Mouse (Mus musculus) limb, embryonic 14.5 days (tissue): ENCODE data around the gene Naa10. TPM values are rescaled to one million over a fixed set of nuclear protein-coding genes. Genes with fewer than 3 reads are reported as not detected.

Source experiments
- ATAC-seq: fragments of 200-750 bp; cut with Nextera tagmentation; 2 replicates; pipeline ENCODE4 v1.8.0; 2017; ENCODE audit warnings: low read depth, moderate number of reproducible peaks, moderate TSS enrichment; ENCODE audit not compliant: low FRiP score
- DNase-seq: peaks from one replicate; pipeline ENCODE4 v3.0.0-alpha.2; 2015; ENCODE audit warnings: low spot score
- H3K27ac ChIP-seq: fragments of 300-500 bp; sonication (generic); replicated peaks from 2 replicates; pipeline ENCODE4 v1.5.1; 2014; ENCODE audit warnings: low read depth, mild to moderate bottlenecking, low read length, moderate library complexity, mixed read lengths
- H3K27me3 ChIP-seq: fragments of 300-500 bp; sonication (generic); 2 replicates; pipeline ENCODE4 v1.6.1; 2014; ENCODE audit warnings: low read length, mixed read lengths; ENCODE audit not compliant: control insufficient read depth, insufficient read depth
- H3K36me3 ChIP-seq: fragments of 300-500 bp; sonication (generic); 2 replicates; pipeline ENCODE4 v1.6.1; 2014; ENCODE audit warnings: mild to moderate bottlenecking, low read length, moderate library complexity, mixed read lengths; ENCODE audit not compliant: control insufficient read depth, insufficient read depth
- H3K4me1 ChIP-seq: fragments of 300-500 bp; sonication (generic); 2 replicates; pipeline ENCODE4 v1.6.1; 2014; ENCODE audit warnings: antibody characterized with exemption, low read length, mixed read lengths; ENCODE audit not compliant: control insufficient read depth, insufficient read depth
- H3K4me2 ChIP-seq: fragments of 300-500 bp; sonication (generic); replicated peaks from 2 replicates; pipeline ENCODE4 v1.6.1; 2014; ENCODE audit warnings: low read depth, mild to moderate bottlenecking, low read length, moderate library complexity; ENCODE audit not compliant: severe bottlenecking
- H3K4me3 ChIP-seq: fragments of 300-500 bp; sonication (generic); replicated peaks from 2 replicates; pipeline ENCODE4 v1.5.1; 2014; ENCODE audit warnings: low read length
- H3K9ac ChIP-seq: fragments of 300-500 bp; sonication (generic); 2 replicates; pipeline ENCODE4 v1.6.1; 2014; ENCODE audit warnings: mild to moderate bottlenecking, low read depth, low read length, moderate library complexity; ENCODE audit not compliant: severe bottlenecking
- H3K9me3 ChIP-seq: fragments of 300-500 bp; sonication (generic); 2 replicates; pipeline ENCODE4 v1.6.1; 2016; ENCODE audit warnings: low read length; ENCODE audit not compliant: control insufficient read depth
- POLR2A ChIP-seq: fragments of 200-500 bp; IDR thresholded peaks from 2 replicates; pipeline ENCODE4 v1.8.0; 2012; ENCODE audit warnings: inconsistent platforms, mild to moderate bottlenecking, moderate library complexity, borderline replicate concordance; ENCODE audit not compliant: insufficient read depth, insufficient read length; ENCODE audit errors: extremely low read depth
- WGBS: fragments of 180-500 bp; shearing (Covaris S2); extraction: QIAGEN DNeasy Blood & Tissue Kit; methylation state at CpG from one replicate; pipeline ENCODE4 v1.1.7; 2014; 5-methylcytosine and 5-hydroxymethylcytosine counted together
- polyA plus RNA-seq, 2 experiments: library from polyadenylated mRNA; depleted of rRNA in 1 of 2; stranded (reverse) in 1 of 2; unstranded in 1 of 2; fragments of >200 nt; fragmentation: Nextera tagmentation in 1 of 2; extraction: Ambion mirVana in 1 of 2; gene quantifications; 2 replicates each; pipeline versions ENCODE4 v1.2.1 to v1.2.3; 2012 to 2014

Naa10 gene
- polyA plus RNA-seq, 2 experiments: 112 to 128 TPM

- no peaks in the 10 kb centered on the region for H3K9me3 ChIP-seq
- TF ChIP-seq POLR2A: no peak
- no peaks in the 10 kb centered on the region for H3K4me1 ChIP-seq
- no peaks in the 10 kb centered on the region for H3K36me3 ChIP-seq
- WGBS: 46% methylated on average over 17 of the region's 17 CpGs
- DNase-seq: peak; percentile 70
- peak within 1 kb of the TSS; percentile 38 for H3K4me2 ChIP-seq
- no peak within 1 kb of the TSS for H3K27ac ChIP-seq
- H3K9ac ChIP-seq: 0 out of 2 replicates have a peak within 1 kb of the TSS, but pooled peaks have one; percentile 12
- H3K4me3 ChIP-seq: peak within 1 kb of the TSS; percentile 28
- ATAC-seq: peak; percentile 86
- H3K27me3 ChIP-seq: no peaks in the 10 kb centered on the region
Measured at GRCm38 (mm10) chrX:73930402-73931062, 8.8 kb upstream of the Naa10 start, which contains the start of gene Renbp. Gene Renbp, minus strand, starts transcription at chrX:73930850.

DNA sequence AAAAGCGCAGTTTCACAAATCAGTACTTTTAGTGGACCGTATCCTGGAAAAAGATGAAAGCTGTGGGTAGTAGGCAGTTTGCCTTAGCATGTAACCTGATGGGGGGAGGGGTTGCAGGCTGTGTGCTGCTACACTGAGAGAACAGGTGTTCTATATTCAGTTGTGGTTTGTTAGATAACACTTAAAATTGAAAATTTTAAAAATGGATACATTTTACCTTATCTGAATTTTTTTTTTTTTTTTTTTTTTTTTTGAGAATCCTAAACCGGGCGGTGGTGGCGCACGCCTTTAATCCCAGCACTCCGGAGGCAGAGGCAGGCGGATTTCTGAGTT, 772 bp upstream of the Naa10 start:
- Histone ChIP-seq H3K4me1 (no peaks in the 10 kb centered on the region), H3K27me3 (no peaks in the 10 kb centered on the region), H3K36me3 (peaks cover 21% of the 10 kb centered on the region), H3K9me3 (no peaks in the 10 kb centered on the region), H3K9ac (no peak overlapping the region; the same call in 1 of the 2 replicates), H3K27ac (no peak overlapping the region), H3K4me2 (peak overlapping the region; percentile 59), H3K4me3 (peak overlapping the region; percentile 52)
- WGBS: 72% methylated on average over 8 of the region's 8 CpGs
- TF ChIP-seq POLR2A: no peak
- ATAC-seq: no peak
- DNase-seq: no peak

- H3K9ac ChIP-seq: peak overlapping the region; percentile 63
- H3K4me3 ChIP-seq: peak overlapping the region; percentile 52
- no peaks in the 10 kb centered on the region for H3K27me3 ChIP-seq
- H3K4me2 ChIP-seq: peak overlapping the region; percentile 53
- H3K9me3 ChIP-seq: no peaks in the 10 kb centered on the region
- H3K27ac ChIP-seq: 0 out of 2 replicates have a peak overlapping the region, but pooled peaks have one; percentile 26
- TF ChIP-seq POLR2A: no peak
- ATAC-seq (peak; percentile 16; the same call in 1 of the 2 replicates), DNase-seq (no peak)
- WGBS: 20% methylated on average over 34 of the region's 34 CpGs
- peaks cover 21% of the 10 kb centered on the region for H3K36me3 ChIP-seq
- H3K4me1 ChIP-seq: no peaks in the 10 kb centered on the region
Measured at GRCm38 (mm10) chrX:73921285-73921822, 390 bp downstream of the Naa10 start.

- no peak overlapping the region for H3K4me3 ChIP-seq
- H3K9ac ChIP-seq: no peak overlapping the region
- H3K27me3 ChIP-seq: no peaks in the 10 kb centered on the region
- WGBS: 84% methylated on average over 5 of the region's 5 CpGs
- ATAC-seq: no peak
- no peaks in the 10 kb centered on the region for H3K9me3 ChIP-seq
- H3K4me2 ChIP-seq: no peak overlapping the region
- no peak for DNase-seq
- no peak for TF ChIP-seq POLR2A
- H3K4me1 ChIP-seq: no peaks in the 10 kb centered on the region
- no peak overlapping the region for H3K27ac ChIP-seq
- H3K36me3 ChIP-seq: peaks cover 21% of the 10 kb centered on the region
Measured at GRCm38 (mm10) chrX:73918631-73919030, 3.1 kb downstream of the Naa10 start.

- 83% methylated on average over 8 of the region's 8 CpGs for WGBS
- H3K4me1 ChIP-seq: no peaks in the 10 kb centered on the region
- no peak overlapping the region for H3K4me2 ChIP-seq
- peaks cover 21% of the 10 kb centered on the region for H3K36me3 ChIP-seq
- no peak for ATAC-seq
- no peak overlapping the region for H3K4me3 ChIP-seq
- H3K9ac ChIP-seq: no peak overlapping the region
- TF ChIP-seq POLR2A: no peak
- H3K27me3 ChIP-seq: no peaks in the 10 kb centered on the region
- H3K27ac ChIP-seq: no peak overlapping the region
- H3K9me3 ChIP-seq: no peaks in the 10 kb centered on the region
- DNase-seq: no peak
Measured at GRCm38 (mm10) chrX:73916945-73917344, 4.8 kb downstream of the Naa10 start.
